Mouse (Mus musculus) kidney, adult 18-20 months (tissue): ENCODE measurements around the gene Rrp1.

Source experiments
- DNase-seq: peaks from one replicate; pipeline ENCODE4 v3.0.0; 2021

The Rrp1 gene

GRCm38 (mm10) chr10:78412319-78413151, at the start of gene Rrp1:
Gene Rrp1, minus strand, starts transcription at chr10:78413043.
- peak; percentile 95 for DNase-seq

GRCm38 (mm10) chr10:78461767-78462166, 48.9 kb upstream of the Rrp1 start:
- DNase-seq = no peak

- DNase-seq = peak; percentile 53
Observed at GRCm38 (mm10) chr10:78460463-78460862, 47.6 kb upstream of the Rrp1 start.

GRCm38 (mm10) chr10:78458348-78459111, 45.7 kb upstream of the Rrp1 start:
- no peak for DNase-seq

GRCm38 (mm10) chr10:78457495-78458347, 44.9 kb upstream of the Rrp1 start:
- DNase-seq = peak; percentile 58

- DNase-seq = peak; percentile 45
Observed at GRCm38 (mm10) chr10:78456696-78457095, 43.9 kb upstream of the Rrp1 start.

- DNase-seq = no peak
Observed at GRCm38 (mm10) chr10:78452641-78453040, 39.8 kb upstream of the Rrp1 start.

GRCm38 (mm10) chr10:78450761-78451160, 37.9 kb upstream of the Rrp1 start:
- no peak for DNase-seq

GRCm38 (mm10) chr10:78447396-78447795, 34.6 kb upstream of the Rrp1 start:
- peak; percentile 28 for DNase-seq

GRCm38 (mm10) chr10:78446195-78446594, 33.4 kb upstream of the Rrp1 start:
- no peak for DNase-seq

- no peak for DNase-seq
Observed at GRCm38 (mm10) chr10:78442292-78442691, 29.4 kb upstream of the Rrp1 start.

- no peak for DNase-seq
Observed at GRCm38 (mm10) chr10:78441606-78442005, 28.8 kb upstream of the Rrp1 start.

- no peak for DNase-seq
Observed at GRCm38 (mm10) chr10:78440812-78441211, 28.0 kb upstream of the Rrp1 start.

GRCm38 (mm10) chr10:78439990-78440389, 27.1 kb upstream of the Rrp1 start:
- DNase-seq = no peak

- no peak for DNase-seq
Observed at GRCm38 (mm10) chr10:78439550-78439949, 26.7 kb upstream of the Rrp1 start.

GRCm38 (mm10) chr10:78438094-78438493, 25.3 kb upstream of the Rrp1 start:
- DNase-seq = peak; percentile 81

GRCm38 (mm10) chr10:78432853-78433252, 20.0 kb upstream of the Rrp1 start:
- DNase-seq = no peak

GRCm38 (mm10) chr10:78429776-78430175, 16.9 kb upstream of the Rrp1 start:
- no peak for DNase-seq

- no peak for DNase-seq
Observed at GRCm38 (mm10) chr10:78429180-78429579, 16.3 kb upstream of the Rrp1 start.

- no peak for DNase-seq
Observed at GRCm38 (mm10) chr10:78428070-78428469, 15.2 kb upstream of the Rrp1 start.

- DNase-seq = no peak
Observed at GRCm38 (mm10) chr10:78426117-78426735, 13.4 kb upstream of the Rrp1 start.

- peak; percentile 87 for DNase-seq
Observed at GRCm38 (mm10) chr10:78425181-78426041, 12.6 kb upstream of the Rrp1 start, which contains the start of gene Cstb. Gene Cstb, plus strand, starts transcription at chr10:78425669.
